Mouse (Mus musculus) heart, embryonic 14.5 days (tissue): ENCODE data around the gene Zfp367. TPM values are rescaled to one million over a fixed set of nuclear protein-coding genes. Genes with fewer than 3 reads are reported as not detected.

Experiments
- ATAC-seq: fragments of 200-750 bp; cut with Nextera tagmentation; 2 replicates; pipeline ENCODE4 v1.8.0; 2017; ENCODE audit warnings: low read depth, moderate TSS enrichment; ENCODE audit not compliant: insufficient number of reproducible peaks, insufficient read depth, low FRiP score
- H3K27ac ChIP-seq, 2 experiments: fragments of 200-500 bp in 1 of 2; fragments of 300-500 bp in 1 of 2; sonication (generic) in 1 of 2; replicated peaks in 1 of 2; 2 replicates each; pipeline ENCODE4 v1.5.1; 2012 to 2014; ENCODE audit warnings: low read depth in 2 of 2, low read length in 2 of 2, control low read depth in 1 of 2, mild to moderate bottlenecking in 1 of 2, mixed read lengths in 1 of 2; ENCODE audit not compliant: control insufficient read depth in 1 of 2, insufficient read depth in 1 of 2
- H3K27me3 ChIP-seq: fragments of 300-500 bp; sonication (generic); 2 replicates; pipeline ENCODE4 v1.6.1; 2014; ENCODE audit warnings: mild to moderate bottlenecking, low read length, control low read depth; ENCODE audit not compliant: control insufficient read depth, insufficient read depth
- H3K36me3 ChIP-seq: fragments of 300-500 bp; sonication (generic); 2 replicates; pipeline ENCODE4 v1.6.1; 2014; ENCODE audit warnings: mild to moderate bottlenecking, control low read depth, low read length, mixed read lengths; ENCODE audit not compliant: control insufficient read depth, insufficient read depth
- H3K4me1 ChIP-seq, 2 experiments: fragments of 200-500 bp in 1 of 2; fragments of 300-500 bp in 1 of 2; sonication (generic) in 1 of 2; 2 replicates each; pipeline ENCODE4 v1.6.1; 2012 to 2014; ENCODE audit warnings: low read length in 2 of 2, control low read depth in 1 of 2, mixed read lengths in 1 of 2; ENCODE audit not compliant: control insufficient read depth in 2 of 2, insufficient read depth in 2 of 2
- H3K4me2 ChIP-seq: fragments of 300-500 bp; sonication (generic); 2 replicates; pipeline ENCODE4 v1.6.1; 2014; ENCODE audit warnings: mild to moderate bottlenecking, low read length
- H3K4me3 ChIP-seq, 2 experiments: fragments of 200-500 bp in 1 of 2; fragments of 300-500 bp in 1 of 2; sonication (generic) in 1 of 2; 2 replicates each; pipeline ENCODE4 v1.5.1; 2012 to 2014; ENCODE audit warnings: low read length in 2 of 2, mild to moderate bottlenecking in 2 of 2, control low read depth in 1 of 2, low read depth in 1 of 2, moderate library complexity in 1 of 2; ENCODE audit not compliant: control insufficient read depth in 1 of 2, insufficient read depth in 1 of 2
- H3K9ac ChIP-seq: fragments of 300-500 bp; sonication (generic); 2 replicates; pipeline ENCODE4 v1.6.1; 2014; ENCODE audit warnings: mild to moderate bottlenecking, low read length
- H3K9me3 ChIP-seq: fragments of 300-500 bp; sonication (generic); 2 replicates; pipeline ENCODE4 v1.6.1; 2016; ENCODE audit warnings: low read length, control low read depth; ENCODE audit not compliant: control insufficient read depth
- WGBS: fragments of 180-500 bp; shearing (Covaris S2); extraction: QIAGEN DNeasy Blood & Tissue Kit; methylation state at CpG from one replicate; pipeline ENCODE4 v1.1.7; 2014; 5-methylcytosine and 5-hydroxymethylcytosine counted together
- polyA plus RNA-seq: library from polyadenylated mRNA; unstranded; fragments of >200 nt; fragmentation: Nextera tagmentation; extraction: Ambion mirVana; gene quantifications from 2 replicates; pipeline ENCODE4 v1.2.1, GENCODE M21; 2014

Zfp367 gene
- polyA plus RNA-seq, 1 experiment from 2014 or later: 28.1 TPM

DNA sequence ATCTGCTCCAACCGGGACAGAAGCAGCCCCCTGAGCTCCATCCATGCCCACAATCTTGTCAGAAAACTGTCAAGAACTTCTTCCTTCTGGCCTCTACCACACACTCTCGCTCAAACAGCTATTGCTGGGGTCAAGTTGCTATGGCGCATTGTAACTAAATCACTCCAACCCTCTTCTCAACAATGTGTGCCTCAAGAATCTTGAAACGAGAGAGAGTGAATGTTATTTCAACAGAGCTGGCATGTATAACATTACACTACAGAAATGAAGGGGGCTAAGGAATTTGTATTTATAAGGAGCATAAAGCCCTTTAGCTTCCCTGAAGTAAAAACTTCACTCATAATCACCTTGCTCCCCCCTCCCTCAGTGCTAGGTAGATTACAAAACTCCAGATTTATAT is 26.7 kb downstream of the Zfp367 start:
- no peaks in the 10 kb centered on the region for H3K27me3 ChIP-seq
- 0 out of 2 replicates have a peak, but pooled peaks cover 3% of the 10 kb centered on the region for H3K9me3 ChIP-seq
- no peak for ATAC-seq
- H3K4me3 ChIP-seq: no peak overlapping the region
- peaks cover 0 to 7% of the 10 kb centered on the region in 2 experiments; a peak in 1 of 4 replicates for H3K4me1 ChIP-seq
- no peak overlapping the region for H3K27ac ChIP-seq
- H3K9ac ChIP-seq: no peak overlapping the region
- H3K4me2 ChIP-seq: no peak overlapping the region
- H3K36me3 ChIP-seq: peaks cover 2% of the 10 kb centered on the region
- WGBS: 69% methylated on average over 4 of the region's 4 CpGs

DNA sequence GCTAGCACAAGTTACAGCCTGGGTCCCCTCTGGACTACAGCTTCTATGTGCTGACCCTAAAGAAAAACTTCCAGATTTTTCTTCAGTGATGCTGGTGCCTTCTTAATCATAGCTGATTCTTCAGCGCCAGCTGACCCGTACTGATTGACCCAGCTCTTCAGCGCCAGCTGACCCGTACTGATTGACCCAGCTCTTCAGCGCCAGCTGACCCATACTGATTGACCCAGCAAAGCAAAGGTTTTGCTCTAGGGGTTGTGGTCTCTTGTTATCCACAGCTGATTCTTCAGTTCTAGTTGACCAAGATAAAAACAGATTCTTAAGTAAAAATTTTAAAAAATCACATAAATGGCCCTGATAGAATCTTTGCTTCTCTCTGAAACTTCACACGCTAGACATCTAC is 28.1 kb downstream of the Zfp367 start:
- no peak for ATAC-seq
- WGBS: 94% methylated on average over 6 of the region's 6 CpGs
- H3K27me3 ChIP-seq: no peaks in the 10 kb centered on the region
- no peak overlapping the region for H3K4me3 ChIP-seq
- H3K4me1 ChIP-seq: peaks cover 0 to 3% of the 10 kb centered on the region in 2 experiments; a peak in 1 of 4 replicates
- H3K36me3 ChIP-seq: no peaks in the 10 kb centered on the region; the same call in 1 of the 2 replicates
- H3K9ac ChIP-seq: no peak overlapping the region
- no peak overlapping the region for H3K4me2 ChIP-seq
- H3K9me3 ChIP-seq: 0 out of 2 replicates have a peak, but pooled peaks cover 3% of the 10 kb centered on the region
- no peak overlapping the region for H3K27ac ChIP-seq

DNA sequence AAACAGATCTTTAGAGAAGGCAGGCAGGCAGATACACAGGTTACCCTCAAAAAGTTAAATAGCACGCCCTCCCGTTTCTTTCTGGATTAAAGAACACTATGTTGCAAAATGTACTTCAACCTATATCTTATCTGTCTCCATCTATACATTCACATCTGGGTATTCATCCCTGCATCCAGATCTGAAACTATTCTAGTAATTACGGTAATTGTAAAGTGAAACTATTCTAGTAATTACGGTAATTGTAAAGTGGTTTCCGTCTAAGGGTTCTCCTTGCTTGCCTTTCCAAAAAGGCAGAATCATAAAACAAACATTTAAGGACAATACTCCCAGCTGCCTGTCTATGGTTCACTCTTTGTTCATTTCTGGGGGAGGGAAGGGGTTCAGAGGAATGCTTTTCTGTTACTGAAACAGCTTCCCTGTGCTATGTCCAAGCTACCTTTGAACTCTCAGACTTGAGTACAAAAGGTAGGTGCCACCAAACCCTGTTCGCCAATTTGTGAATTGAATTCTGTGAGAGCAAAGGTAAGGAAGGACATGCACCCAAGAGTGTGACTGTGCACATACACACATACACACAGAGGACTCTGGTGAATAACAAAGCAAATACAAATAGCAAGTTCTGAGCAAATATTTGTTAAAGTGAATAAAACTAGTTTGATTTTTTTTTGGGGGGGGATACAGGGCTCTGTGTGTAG is 29.4 kb downstream of the Zfp367 start:
- Histone ChIP-seq H3K36me3 (no peaks in the 10 kb centered on the region; the same call in 1 of the 2 replicates), H3K27me3 (no peaks in the 10 kb centered on the region), H3K4me3 (no peak overlapping the region), H3K4me2 (no peak overlapping the region), H3K27ac (no peak overlapping the region), H3K9me3 (0 out of 2 replicates have a peak, but pooled peaks cover 3% of the 10 kb centered on the region), H3K9ac (no peak overlapping the region), H3K4me1 (peaks cover 0 to 1% of the 10 kb centered on the region in 2 experiments; a peak in 1 of 4 replicates)
- no peak for ATAC-seq
- WGBS: 30% methylated on average over 6 of the region's 6 CpGs

DNA sequence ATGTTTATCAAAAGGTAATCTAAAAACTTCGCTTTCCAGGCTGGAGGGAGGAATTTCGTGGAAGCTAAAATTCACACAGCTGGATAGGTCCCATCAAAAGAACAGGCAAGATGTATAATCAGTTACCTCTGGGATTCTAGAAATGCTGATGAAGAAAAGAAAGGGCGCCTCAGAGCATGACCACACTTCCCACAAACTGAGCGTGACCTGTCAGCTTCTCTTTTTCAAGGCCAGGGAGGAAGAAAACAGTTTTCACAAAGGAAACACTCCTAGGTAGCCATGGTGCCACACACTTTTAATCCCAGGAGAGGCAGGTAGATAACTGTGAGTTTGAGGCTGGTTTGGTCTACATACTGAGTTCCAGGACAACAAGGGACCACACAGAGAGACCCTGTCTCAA is 32.2 kb downstream of the Zfp367 start:
- 0 out of 2 replicates have a peak, but pooled peaks cover 3% of the 10 kb centered on the region for H3K9me3 ChIP-seq
- no peaks in the 10 kb centered on the region for H3K27me3 ChIP-seq
- H3K4me2 ChIP-seq: no peak overlapping the region
- no peak overlapping the region for H3K4me3 ChIP-seq
- no peaks in the 10 kb centered on the region for H3K4me1 ChIP-seq
- WGBS: 72% methylated on average over 4 of the region's 4 CpGs
- H3K36me3 ChIP-seq: no peaks in the 10 kb centered on the region; the same call in 1 of the 2 replicates
- no peak overlapping the region for H3K9ac ChIP-seq
- H3K27ac ChIP-seq: no peak overlapping the region
- no peak for ATAC-seq

DNA sequence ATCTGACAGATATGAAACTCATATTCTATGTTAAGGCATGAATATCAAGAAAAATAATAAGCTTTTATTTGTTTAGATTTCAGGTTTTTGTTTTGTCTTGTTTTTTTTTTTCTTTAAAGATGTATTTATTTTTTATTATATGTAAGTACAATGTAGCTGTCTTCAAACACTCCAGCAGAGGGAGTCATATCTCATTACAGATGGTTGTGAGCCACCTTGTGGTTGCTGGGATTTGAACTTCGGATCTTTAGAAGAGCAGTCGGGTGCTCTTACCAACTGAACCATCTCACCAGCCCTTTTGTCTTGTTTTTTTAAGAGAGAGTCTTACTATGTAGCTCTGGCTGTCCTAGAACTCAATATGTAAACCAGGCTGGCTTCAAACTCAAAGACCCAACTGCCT is 35.6 kb downstream of the Zfp367 start:
- H3K27me3 ChIP-seq: no peaks in the 10 kb centered on the region
- WGBS: 58% methylated on average over 2 of the region's 2 CpGs
- no peak overlapping the region for H3K9ac ChIP-seq
- no peak overlapping the region for H3K4me3 ChIP-seq
- H3K9me3 ChIP-seq: no peaks in the 10 kb centered on the region
- no peak overlapping the region for H3K27ac ChIP-seq
- ATAC-seq: no peak
- no peaks in the 10 kb centered on the region for H3K4me1 ChIP-seq
- peaks cover 3% of the 10 kb centered on the region; the same call in 1 of the 2 replicates for H3K36me3 ChIP-seq
- no peak overlapping the region for H3K4me2 ChIP-seq

DNA sequence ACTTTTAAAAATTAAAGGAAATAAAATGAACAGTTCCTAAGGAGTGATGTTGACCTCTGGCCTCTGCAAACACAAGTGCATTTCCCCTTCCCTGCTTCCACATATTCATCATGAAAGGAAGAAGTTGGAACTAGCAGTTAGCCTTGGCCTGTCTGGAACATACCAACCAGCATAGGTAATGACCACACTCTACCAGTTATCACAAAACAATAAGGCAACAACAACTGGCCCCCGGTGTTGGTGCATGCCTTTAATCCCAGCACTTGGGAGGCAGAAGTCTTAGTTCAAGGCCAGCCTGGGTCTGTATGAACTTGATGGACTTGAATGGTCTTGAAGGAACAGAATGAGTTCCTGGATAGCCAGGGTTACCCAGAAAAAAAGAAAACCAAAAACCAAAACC is 42.6 kb downstream of the Zfp367 start:
- Histone ChIP-seq H3K9me3 (no peaks in the 10 kb centered on the region), H3K4me3 (no peak overlapping the region), H3K27ac (no peak overlapping the region), H3K9ac (no peak overlapping the region), H3K4me2 (no peak overlapping the region), H3K4me1 (no peaks in the 10 kb centered on the region; a peak in 1 of 4 replicates), H3K27me3 (no peaks in the 10 kb centered on the region), H3K36me3 (peaks cover 7% of the 10 kb centered on the region; the same call in 1 of the 2 replicates)
- WGBS: 83% methylated on average over 1 of the region's 1 CpGs
- ATAC-seq: no peak

DNA sequence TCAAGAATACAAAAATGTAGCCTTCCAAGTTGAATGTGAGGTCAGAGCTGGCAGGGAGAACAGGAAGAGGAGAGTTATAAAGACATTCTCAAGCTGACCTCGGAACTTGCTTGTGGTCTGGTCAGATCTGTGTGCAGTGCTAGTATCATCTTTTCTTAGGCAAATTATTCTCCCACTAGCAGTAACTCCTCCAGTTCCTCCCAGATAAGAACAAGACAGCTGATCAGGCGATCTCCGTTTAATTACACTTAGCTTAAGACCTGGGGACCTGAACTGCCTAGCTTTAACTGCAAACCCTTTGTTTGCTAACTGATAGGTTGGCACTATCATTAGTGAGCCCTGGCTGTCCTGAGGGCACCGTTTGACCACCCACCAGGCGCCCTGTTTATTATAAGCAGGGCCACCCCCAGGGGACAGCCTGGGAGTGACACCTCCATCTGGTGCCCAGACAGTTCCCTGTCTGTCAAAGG is 44.6 kb downstream of the Zfp367 start:
- no peak for ATAC-seq
- 34% methylated on average over 5 of the region's 5 CpGs for WGBS
- no peak overlapping the region for H3K27ac ChIP-seq
- no peaks in the 10 kb centered on the region; a peak in 1 of 4 replicates for H3K4me1 ChIP-seq
- no peak overlapping the region for H3K4me3 ChIP-seq
- H3K4me2 ChIP-seq: no peak overlapping the region
- no peak overlapping the region for H3K9ac ChIP-seq
- H3K36me3 ChIP-seq: peaks cover 7% of the 10 kb centered on the region; the same call in 1 of the 2 replicates
- no peaks in the 10 kb centered on the region for H3K27me3 ChIP-seq
- no peaks in the 10 kb centered on the region for H3K9me3 ChIP-seq
